Mouse (Mus musculus): ENCODE results near the gene Sobp. TPM values are rescaled to one million over a fixed set of nuclear protein-coding genes. Genes with fewer than 3 reads are reported as not detected.

Gene Sobp
- polyA plus RNA-seq, 1 experiment from 2014 or later, result 0.75 TPM

DNA sequence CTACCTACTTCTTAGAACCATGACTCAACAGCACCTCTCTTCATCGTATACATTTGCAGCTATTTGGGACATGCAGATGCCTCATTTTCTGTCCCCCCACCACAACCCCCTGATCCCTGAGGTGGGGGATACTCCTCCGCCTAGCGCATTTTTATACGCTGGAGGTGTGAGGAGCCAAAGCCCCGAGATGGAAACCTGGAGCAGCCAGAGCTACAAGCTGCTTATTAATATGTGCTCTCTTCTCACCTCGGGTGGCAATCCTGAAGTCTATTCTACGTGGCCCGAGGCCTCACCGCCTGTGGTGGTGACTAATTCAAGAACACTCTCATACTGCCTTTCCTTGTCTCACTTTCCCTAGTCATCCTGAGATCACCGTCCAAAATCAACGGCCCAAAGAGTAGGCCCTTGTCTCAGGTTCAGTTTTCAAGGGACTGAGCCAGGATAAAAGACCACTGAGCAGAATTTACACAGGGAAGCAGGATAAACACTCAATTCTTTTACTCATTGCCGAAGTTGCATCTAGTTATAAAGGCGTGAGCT, 43.1 kb upstream of the Sobp start:
- no peak for DNase-seq (ENCODE audit: low spot score)
- no peaks in the 10 kb centered on the region for H3K36me3 ChIP-seq (ENCODE audit: control insufficient read depth, insufficient read depth, low read length)
- H3K27ac ChIP-seq (replicated peaks), result no peak overlapping the region
- no peaks in the 10 kb centered on the region for H3K27me3 ChIP-seq (ENCODE audit: control insufficient read depth, insufficient read depth, low read length)
- 91% methylated on average over 13 of the region's 13 CpGs for WGBS
- TF ChIP-seq CTCF (IDR thresholded peaks at IDR 0.05; ENCODE audit: low read depth) (no peak), EP300 (optimal IDR thresholded peaks at IDR 0.05) (no peak)
- no peak overlapping the region for H3K9ac ChIP-seq (ENCODE audit: low read length)
- no peaks in the 10 kb centered on the region; the same call in 1 of the 2 replicates for H3K4me1 ChIP-seq (replicated peaks; ENCODE audit: control insufficient read depth, insufficient read depth)
- no peak overlapping the region for H3K4me2 ChIP-seq (replicated peaks; ENCODE audit: low read depth)
- H3K4me3 ChIP-seq (ENCODE audit: low read depth, low read length), result no peak overlapping the region
- no peak for ATAC-seq (ENCODE audit: low FRiP score, low TSS enrichment)
- H3K9me3 ChIP-seq (ENCODE audit: control insufficient read depth, low read length), result no peaks in the 10 kb centered on the region

DNA sequence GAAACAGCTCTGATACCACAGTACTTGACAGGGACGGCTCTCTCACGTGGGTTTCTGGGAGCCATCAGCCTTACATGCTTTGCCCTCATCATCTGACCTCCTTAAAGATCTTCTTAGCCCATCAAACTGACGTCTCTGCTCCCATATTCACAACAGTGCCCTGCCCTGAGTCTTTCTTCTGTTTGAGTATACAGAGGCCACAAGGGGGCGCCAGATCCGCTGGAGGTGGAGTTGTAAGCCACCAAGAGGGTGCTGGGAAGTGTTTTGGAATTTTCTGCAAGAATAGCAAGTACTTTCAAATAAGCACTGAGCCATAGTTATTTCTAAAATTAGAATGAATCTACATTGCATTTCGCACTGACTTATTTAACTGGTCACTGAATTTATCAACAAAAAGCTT, 37.5 kb upstream of the Sobp start:
- H3K4me2 ChIP-seq (replicated peaks; ENCODE audit: low read depth), result no peak overlapping the region
- H3K4me1 ChIP-seq (replicated peaks; ENCODE audit: control insufficient read depth, insufficient read depth), result no peaks in the 10 kb centered on the region
- TF ChIP-seq CTCF (IDR thresholded peaks at IDR 0.05; ENCODE audit: low read depth), result peak; percentile 57
- no peak for TF ChIP-seq EP300 (optimal IDR thresholded peaks at IDR 0.05)
- H3K4me3 ChIP-seq (ENCODE audit: low read depth, low read length), result no peak overlapping the region
- no peaks in the 10 kb centered on the region for H3K9me3 ChIP-seq (ENCODE audit: control insufficient read depth, low read length)
- H3K27ac ChIP-seq (replicated peaks), result no peak overlapping the region
- ATAC-seq (ENCODE audit: low FRiP score, low TSS enrichment) (no peak), DNase-seq (ENCODE audit: low spot score) (peak; percentile 18)
- H3K9ac ChIP-seq (ENCODE audit: low read length), result no peak overlapping the region
- no peaks in the 10 kb centered on the region for H3K27me3 ChIP-seq (ENCODE audit: control insufficient read depth, insufficient read depth, low read length)
- no peaks in the 10 kb centered on the region for H3K36me3 ChIP-seq (ENCODE audit: control insufficient read depth, insufficient read depth, low read length)
- WGBS, result 36% methylated on average over 6 of the region's 6 CpGs

DNA sequence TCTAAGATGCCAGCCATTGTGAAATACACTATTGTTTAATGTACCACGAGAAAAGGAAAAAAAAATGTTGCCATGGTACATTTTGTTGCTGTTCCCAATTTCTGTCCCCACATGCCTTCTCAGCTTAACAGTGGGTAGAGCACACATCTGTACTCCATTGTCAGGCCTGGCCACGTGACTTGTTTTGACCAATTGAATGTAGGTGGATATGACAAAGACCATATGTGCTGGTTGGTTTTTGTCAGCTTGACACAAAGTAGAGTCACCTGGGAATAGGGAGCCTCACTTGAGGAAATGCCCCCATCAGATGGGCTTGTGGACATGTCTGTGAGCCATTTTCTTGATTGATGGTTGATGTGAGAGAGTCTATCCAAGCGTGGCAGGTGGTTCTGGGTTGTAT, 29.5 kb upstream of the Sobp start:
- H3K27me3 ChIP-seq (ENCODE audit: control insufficient read depth, insufficient read depth, low read length), result no peaks in the 10 kb centered on the region
- H3K9ac ChIP-seq (ENCODE audit: low read length), result no peak overlapping the region
- 76% methylated on average over 3 of the region's 3 CpGs for WGBS
- H3K4me2 ChIP-seq (replicated peaks; ENCODE audit: low read depth), result no peak overlapping the region
- H3K27ac ChIP-seq (replicated peaks), result no peak overlapping the region
- TF ChIP-seq EP300 (optimal IDR thresholded peaks at IDR 0.05) (no peak), CTCF (IDR thresholded peaks at IDR 0.05; ENCODE audit: low read depth) (no peak)
- DNase-seq (ENCODE audit: low spot score) (no peak), ATAC-seq (ENCODE audit: low FRiP score, low TSS enrichment) (no peak)
- H3K4me1 ChIP-seq (replicated peaks; ENCODE audit: control insufficient read depth, insufficient read depth), result no peaks in the 10 kb centered on the region
- no peak overlapping the region for H3K4me3 ChIP-seq (ENCODE audit: low read depth, low read length)
- H3K36me3 ChIP-seq (ENCODE audit: control insufficient read depth, insufficient read depth, low read length), result no peaks in the 10 kb centered on the region
- no peaks in the 10 kb centered on the region for H3K9me3 ChIP-seq (ENCODE audit: control insufficient read depth, low read length)

DNA sequence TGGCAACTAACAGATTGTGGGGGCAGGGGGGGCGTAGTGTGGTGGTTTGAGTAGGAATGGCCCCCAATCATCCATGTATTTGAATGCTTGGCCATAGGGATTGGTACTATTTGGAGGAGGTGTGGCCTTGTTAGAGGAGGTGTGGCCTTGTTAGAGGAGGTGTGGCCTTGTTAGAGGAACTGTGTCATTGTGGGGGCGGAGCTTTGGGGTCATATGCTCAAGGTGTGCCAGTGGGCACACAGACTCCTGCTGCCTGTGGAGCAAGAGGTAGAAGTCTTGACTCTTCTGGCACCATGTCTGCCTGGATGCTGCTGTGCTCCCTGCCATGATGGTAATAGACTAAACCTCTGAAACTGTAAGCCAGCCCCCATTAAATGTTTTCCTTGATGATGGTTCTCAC, 25.9 kb upstream of the Sobp start:
- Histone ChIP-seq H3K4me2 (replicated peaks; ENCODE audit: low read depth) (no peak overlapping the region), H3K27ac (replicated peaks) (no peak overlapping the region), H3K9me3 (ENCODE audit: control insufficient read depth, low read length) (no peaks in the 10 kb centered on the region), H3K4me3 (ENCODE audit: low read depth, low read length) (no peak overlapping the region), H3K9ac (ENCODE audit: low read length) (no peak overlapping the region), H3K36me3 (ENCODE audit: control insufficient read depth, insufficient read depth, low read length) (no peaks in the 10 kb centered on the region), H3K4me1 (replicated peaks; ENCODE audit: control insufficient read depth, insufficient read depth) (no peaks in the 10 kb centered on the region), H3K27me3 (ENCODE audit: control insufficient read depth, insufficient read depth, low read length) (no peaks in the 10 kb centered on the region)
- ATAC-seq (ENCODE audit: low FRiP score, low TSS enrichment) (no peak), DNase-seq (ENCODE audit: low spot score) (no peak)
- TF ChIP-seq EP300 (optimal IDR thresholded peaks at IDR 0.05) (no peak), CTCF (IDR thresholded peaks at IDR 0.05; ENCODE audit: low read depth) (no peak)
- 92% methylated on average over 2 of the region's 2 CpGs for WGBS

DNA sequence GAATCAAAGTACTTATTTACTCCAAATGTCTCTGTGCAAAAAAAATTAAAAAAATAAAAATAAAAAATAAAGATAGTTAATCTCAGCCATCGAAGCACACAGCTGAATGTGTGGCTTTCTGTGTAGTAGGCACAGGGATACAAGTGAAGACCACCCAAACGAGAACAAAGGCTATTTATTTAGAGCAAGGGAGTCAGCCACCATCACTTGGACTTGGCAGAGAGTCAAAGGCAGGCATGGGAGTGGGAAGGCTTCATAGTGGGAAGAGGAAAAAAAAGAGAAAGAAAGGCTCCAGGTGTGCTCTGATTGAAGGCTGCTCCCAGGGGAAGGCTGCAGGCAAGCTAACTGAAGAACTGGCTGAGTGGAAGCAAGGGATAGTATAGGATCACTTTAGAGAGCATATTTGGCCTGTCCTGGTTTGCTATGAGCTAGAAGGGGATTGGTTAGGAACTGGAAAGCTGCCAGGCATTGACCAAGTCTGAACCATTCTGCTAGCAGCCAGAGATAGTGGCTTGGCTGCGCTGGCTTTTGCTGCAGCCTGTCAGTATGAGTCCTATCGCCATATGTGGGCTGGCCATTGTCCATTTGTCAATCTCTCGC, 6.1 kb upstream of the Sobp start:
- DNase-seq (ENCODE audit: low spot score) (no peak), ATAC-seq (ENCODE audit: low FRiP score, low TSS enrichment) (no peak)
- no peaks in the 10 kb centered on the region for H3K9me3 ChIP-seq (ENCODE audit: control insufficient read depth, low read length)
- no peak overlapping the region for H3K4me3 ChIP-seq (ENCODE audit: low read depth, low read length)
- no peaks in the 10 kb centered on the region; the same call in 1 of the 2 replicates for H3K27me3 ChIP-seq (ENCODE audit: control insufficient read depth, insufficient read depth, low read length)
- H3K27ac ChIP-seq (replicated peaks), result no peak overlapping the region
- H3K9ac ChIP-seq (ENCODE audit: low read length), result no peak overlapping the region
- H3K36me3 ChIP-seq (ENCODE audit: control insufficient read depth, insufficient read depth, low read length), result no peaks in the 10 kb centered on the region
- 52% methylated on average over 5 of the region's 5 CpGs for WGBS
- no peaks in the 10 kb centered on the region for H3K4me1 ChIP-seq (replicated peaks; ENCODE audit: control insufficient read depth, insufficient read depth)
- no peak overlapping the region for H3K4me2 ChIP-seq (replicated peaks; ENCODE audit: low read depth)
- no peak for TF ChIP-seq EP300 (optimal IDR thresholded peaks at IDR 0.05)
- TF ChIP-seq CTCF (IDR thresholded peaks at IDR 0.05; ENCODE audit: low read depth), result no peak

DNA sequence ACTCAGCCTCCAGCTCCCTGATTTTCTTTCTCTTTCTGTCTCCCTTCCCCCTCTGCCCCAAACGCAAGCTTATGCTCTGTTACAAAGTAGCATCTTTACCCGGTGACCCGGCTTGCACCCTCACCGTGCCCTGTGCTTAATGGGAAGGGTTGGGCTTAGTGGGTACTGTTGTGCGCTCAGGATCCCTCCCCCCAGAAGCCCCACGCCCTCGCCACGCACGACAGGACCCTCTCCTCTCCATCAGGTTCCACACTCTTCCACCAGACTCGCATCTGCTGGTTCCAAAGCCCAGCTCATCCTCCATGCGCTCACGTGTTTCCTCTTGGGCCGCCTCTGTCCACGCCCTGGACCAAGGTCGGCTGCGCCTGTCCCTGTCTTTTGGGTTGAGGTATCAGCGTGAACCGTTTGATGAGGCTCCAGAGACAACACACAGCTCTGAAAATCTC, 849 bp upstream of the Sobp start:
- Histone ChIP-seq H3K36me3 (ENCODE audit: control insufficient read depth, insufficient read depth, low read length) (no peaks in the 10 kb centered on the region), H3K9ac (ENCODE audit: low read length) (peak overlapping the region; percentile 69), H3K27ac (replicated peaks) (no peak overlapping the region), H3K4me1 (replicated peaks; ENCODE audit: control insufficient read depth, insufficient read depth) (no peaks in the 10 kb centered on the region), H3K9me3 (ENCODE audit: control insufficient read depth, low read length) (no peaks in the 10 kb centered on the region), H3K4me2 (replicated peaks; ENCODE audit: low read depth) (peak overlapping the region; percentile 90), H3K4me3 (ENCODE audit: low read depth, low read length) (peak overlapping the region; percentile 69), H3K27me3 (ENCODE audit: control insufficient read depth, insufficient read depth, low read length) (no peaks in the 10 kb centered on the region; the same call in 1 of the 2 replicates)
- no peak for TF ChIP-seq EP300 (optimal IDR thresholded peaks at IDR 0.05)
- TF ChIP-seq CTCF (IDR thresholded peaks at IDR 0.05; ENCODE audit: low read depth), result no peak
- 7% methylated on average over 18 of the region's 18 CpGs for WGBS
- DNase-seq (ENCODE audit: low spot score) (no peak), ATAC-seq (ENCODE audit: low FRiP score, low TSS enrichment) (no peak)
